In the genomic region with DNA sequence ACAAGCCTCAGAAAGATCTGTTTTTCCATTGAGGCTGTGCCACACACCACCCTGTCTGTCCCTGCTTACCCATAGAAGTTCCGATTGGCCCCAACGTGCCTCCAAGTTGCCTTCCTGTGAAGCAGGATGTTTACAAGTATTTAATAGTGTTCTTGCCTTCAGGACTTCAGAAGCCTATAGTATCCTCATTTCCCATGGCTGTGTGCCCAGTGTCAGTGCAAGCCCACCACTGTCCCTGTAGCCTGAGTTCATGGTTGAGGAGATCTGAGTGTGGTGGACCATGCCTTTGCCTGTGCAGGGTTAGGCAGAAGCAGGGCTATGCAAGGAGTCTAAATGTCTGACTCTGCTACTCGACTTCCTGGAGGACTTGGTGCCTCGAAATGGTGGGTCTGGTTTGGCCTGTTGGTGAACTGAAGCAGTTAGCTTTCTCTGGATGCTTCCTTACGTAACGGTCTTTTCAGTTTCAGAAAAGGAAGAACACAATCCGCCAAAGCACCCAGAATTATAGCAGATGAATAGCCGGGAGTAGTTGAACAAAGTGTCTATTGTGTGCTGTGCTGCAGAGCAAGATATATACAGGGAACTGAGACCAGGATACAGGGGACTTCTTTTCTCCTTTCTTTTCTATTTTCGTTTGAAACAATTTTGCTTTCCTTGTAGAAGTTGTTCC, we compare ENCODE assay signal across 7 mouse cellular contexts.
DNase-seq lines count a peak whose midpoint lies in the region; ATAC-seq and TF ChIP-seq lines count a peak whose summit lies in the region.

No protein-coding gene starts in this region.

- no peak for TF ChIP-seq CTCF in left cerebral cortex, adult 2 months (IDR thresholded peaks at IDR 0.05)
- TF ChIP-seq CTCF in hindbrain, postnatal 0 days (IDR thresholded peaks at IDR 0.05; ENCODE audit: low read depth), result no peak

- no peak overlapping the region for H3K9ac ChIP-seq in forebrain, embryonic 11.5 days (ENCODE audit: low read length)
- no peak overlapping the region for H3K9ac ChIP-seq in hindbrain, postnatal 0 days (replicated peaks; ENCODE audit: low read length)
- H3K9ac ChIP-seq in neural tube, embryonic 12.5 days, result no peak overlapping the region

- 58% methylated on average over 9 of the region's 9 CpGs for WGBS in forebrain, embryonic 11.5 days
- 46% methylated on average over 9 of the region's 9 CpGs for WGBS in hindbrain, postnatal 0 days
- 41% methylated on average over 9 of the region's 9 CpGs for WGBS in neural tube, embryonic 12.5 days

- ATAC-seq in forebrain, embryonic 11.5 days (replicated peaks; ENCODE audit: low FRiP score), result peak; percentile 37; the same call in 1 of the 2 replicates
- no peak for ATAC-seq in hindbrain, postnatal 0 days
- ATAC-seq in neural tube, embryonic 12.5 days (ENCODE audit: low FRiP score, low read depth), result peak; percentile 26; the same call in 1 of the 2 replicates

- H3K4me2 ChIP-seq in forebrain, embryonic 11.5 days (ENCODE audit: low read depth, low read length, severe bottlenecking), result no peak overlapping the region
- no peak overlapping the region for H3K4me2 ChIP-seq in hindbrain, postnatal 0 days (ENCODE audit: low read depth, low read length)
- H3K4me2 ChIP-seq in neural tube, embryonic 12.5 days (replicated peaks), result no peak overlapping the region; the same call in 1 of the 2 replicates

- H3K9me3 ChIP-seq in forebrain, embryonic 11.5 days (ENCODE audit: control insufficient read depth, low read length), result no peaks in the 10 kb centered on the region
- H3K9me3 ChIP-seq in hindbrain, postnatal 0 days (ENCODE audit: low read length), result no peaks in the 10 kb centered on the region
- no peaks in the 10 kb centered on the region for H3K9me3 ChIP-seq in neural tube, embryonic 12.5 days

- no peaks in the 10 kb centered on the region for H3K27me3 ChIP-seq in forebrain, embryonic 11.5 days (ENCODE audit: control insufficient read depth, insufficient read depth, low read length)
- no peaks in the 10 kb centered on the region for H3K27me3 ChIP-seq in hindbrain, postnatal 0 days (ENCODE audit: insufficient read depth, low read length)
- H3K27me3 ChIP-seq in neural tube, embryonic 12.5 days (replicated peaks), result no peaks in the 10 kb centered on the region

- no peaks in the 10 kb centered on the region for H3K36me3 ChIP-seq in forebrain, embryonic 11.5 days (ENCODE audit: control insufficient read depth, insufficient read depth, low read length)
- no peaks in the 10 kb centered on the region for H3K36me3 ChIP-seq in hindbrain, postnatal 0 days (ENCODE audit: insufficient read depth, low read length)
- no peaks in the 10 kb centered on the region for H3K36me3 ChIP-seq in neural tube, embryonic 12.5 days

- peaks cover 7% of the 10 kb centered on the region; the same call in 1 of the 2 replicates for H3K4me1 ChIP-seq in forebrain, embryonic 11.5 days (replicated peaks; ENCODE audit: control insufficient read depth, insufficient read depth, low read length)
- peaks cover 19% of the 10 kb centered on the region for H3K4me1 ChIP-seq in hindbrain, postnatal 0 days (ENCODE audit: insufficient read depth, low read length)
- H3K4me1 ChIP-seq in neural tube, embryonic 12.5 days, result peaks cover 43% of the 10 kb centered on the region

- H3K4me3 ChIP-seq in left cerebral cortex, adult 2 months, result no peak overlapping the region
- H3K4me3 ChIP-seq in forebrain, embryonic 11.5 days (ENCODE audit: low read depth, low read length), result no peak overlapping the region
- no peak overlapping the region for H3K4me3 ChIP-seq in hindbrain, postnatal 0 days (ENCODE audit: low read length)
- no peak overlapping the region for H3K4me3 ChIP-seq in neural tube, embryonic 12.5 days

- intact Hi-C loops in left cerebral cortex, adult 2 months (cut with DNase I), result no loop called here
- intact Hi-C loops in left cerebral cortex, postnatal 36 days (cut with DNase I), result no loop called here

- peak overlapping the region; percentile 66 for H3K27ac ChIP-seq in left cerebral cortex, adult 2 months
- H3K27ac ChIP-seq in forebrain, embryonic 11.5 days (ENCODE audit: low read depth, low read length), result no peak overlapping the region
- H3K27ac ChIP-seq in hindbrain, postnatal 0 days, result peak overlapping the region; percentile 67
- H3K27ac ChIP-seq in neural tube, embryonic 12.5 days, result no peak overlapping the region

- peak in 1 of 2 experiments; percentile 11 for DNase-seq in left cerebral cortex, adult 2 months (ENCODE audit: extremely low spot score in 1 of 2, low spot score in 2 of 2)
- DNase-seq in left cerebral cortex, postnatal 36 days (ENCODE audit: low spot score in 2 of 2), result no peak
- no peak for DNase-seq in forebrain, embryonic 11.5 days (ENCODE audit: low spot score)
- DNase-seq in hindbrain, postnatal 0 days (ENCODE audit: low spot score), result no peak
- no peak for DNase-seq in gastrocnemius, postnatal 4 days (ENCODE audit: low spot score in 2 of 2)
- DNase-seq in urinary bladder, postnatal 25 days (ENCODE audit: low spot score), result no peak

Comparison
In these comparisons a context has a peak if more than half of its experiments do, and no peak if none do; other contexts are left out.
1. H3K27ac ChIP-seq: peak in left cerebral cortex, adult 2 months (single experiment) and hindbrain, postnatal 0 days (single experiment); none in forebrain, embryonic 11.5 days (single experiment) and neural tube, embryonic 12.5 days (single experiment).